Mouse (Mus musculus) heart, adult 10 weeks (tissue): Measurements from ENCODE around the gene Lsm14a. TPM values are rescaled to one million over a fixed set of nuclear protein-coding genes. Genes with fewer than 3 reads are reported as not detected.

Experiments
- polyA plus RNA-seq: library from polyadenylated mRNA; stranded (reverse); fragments of 350-450 nt; fragmentation: Illumina TruSeq; extraction: RNeasy Lipid Tissue Mini Kit (QIAGEN cat#74804); gene quantifications from one replicate; pipeline ENCODE4 v1.2.3, GENCODE M21; 2014; ENCODE audit warnings: low read depth, low replicate concordance

Gene Lsm14a
- polyA plus RNA-seq, result 71.0 TPM

DNA sequence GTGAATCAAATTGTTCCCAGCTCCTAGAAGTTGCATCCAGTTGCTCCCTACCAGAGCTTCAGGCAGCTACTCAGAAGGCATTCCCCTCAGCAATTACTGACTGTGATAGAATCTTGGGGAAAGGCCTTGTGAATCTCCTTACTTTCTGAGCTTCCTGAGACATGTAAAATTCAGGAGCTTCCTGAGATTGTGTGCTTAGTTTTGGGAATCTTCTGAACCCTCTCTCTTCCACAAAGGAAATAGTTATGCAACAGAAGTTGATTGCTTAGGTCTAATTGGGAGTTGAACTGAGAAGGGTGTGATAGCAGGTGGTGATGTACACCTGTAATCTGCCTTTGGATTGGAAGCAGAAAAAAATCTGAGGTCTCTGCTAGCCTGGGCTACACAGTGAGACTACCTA, at the start of gene Lsm14a:
Gene Lsm14a, minus strand, starts transcription at position 101 of the 400 bp plus-strand sequence.

DNA sequence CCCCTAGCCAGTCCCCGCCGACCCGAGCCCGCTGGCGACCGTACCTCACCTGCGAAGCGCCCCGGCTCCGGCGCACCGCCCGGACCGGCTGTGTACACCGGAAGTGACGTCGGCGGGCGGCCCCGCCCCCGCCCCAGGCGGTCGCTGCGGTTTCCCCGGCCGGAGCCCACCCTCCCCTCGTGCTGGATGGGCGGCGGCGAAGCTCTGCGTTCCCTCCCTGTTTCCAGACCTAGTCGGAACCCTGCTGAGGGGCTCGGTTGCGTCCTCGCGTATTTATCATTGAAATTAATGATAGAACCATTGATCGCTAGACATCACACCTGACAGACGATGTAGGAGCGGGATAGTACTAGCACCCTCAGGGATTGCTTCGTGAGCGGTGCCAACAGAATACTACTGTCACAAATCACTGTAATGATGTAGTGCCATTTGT, 79.7 kb downstream of the Lsm14a start, which contains the start of gene 4931406P16Rik:
Gene 4931406P16Rik, minus strand, starts transcription at position 109 of the 433 bp plus-strand sequence.

Other genes starting within 250 kb of the Lsm14a start
- 42.7 TPM for gene Uba2, start 223.7 kb downstream of the Lsm14a start, polyA plus RNA-seq
- gene Pdcd2l, start 196.7 kb downstream of the Lsm14a start, polyA plus RNA-seq, result 20.8 TPM
- 554 TPM for gene Gpi1, start 163.0 kb downstream of the Lsm14a start, polyA plus RNA-seq
- not detected for gene Gm6096, start 142.3 kb downstream of the Lsm14a start, polyA plus RNA-seq
- gene 4931406P16Rik, start 79.8 kb downstream of the Lsm14a start, polyA plus RNA-seq, result 26.9 TPM